Mouse (Mus musculus) hindlimb bud, embryonic 11.5 days (tissue): ENCODE results near the gene Cenps.
"Not testable (repeated sequence)": the region's sequence is repeated elsewhere in the genome, so short reads cannot be mapped to it uniquely, and the experiment has no call there.

Experiments used
- DNase-seq: peaks from one replicate; pipeline ENCODE4 v3.0.0-alpha.2; 2012; ENCODE audit warnings: low read depth, low spot score; ENCODE audit errors: extremely low spot score

Gene Cenps

GRCm38 (mm10) chr4:149125341-149126114, 11.9 kb downstream of the Cenps start:
- DNase-seq = no peak

DNA sequence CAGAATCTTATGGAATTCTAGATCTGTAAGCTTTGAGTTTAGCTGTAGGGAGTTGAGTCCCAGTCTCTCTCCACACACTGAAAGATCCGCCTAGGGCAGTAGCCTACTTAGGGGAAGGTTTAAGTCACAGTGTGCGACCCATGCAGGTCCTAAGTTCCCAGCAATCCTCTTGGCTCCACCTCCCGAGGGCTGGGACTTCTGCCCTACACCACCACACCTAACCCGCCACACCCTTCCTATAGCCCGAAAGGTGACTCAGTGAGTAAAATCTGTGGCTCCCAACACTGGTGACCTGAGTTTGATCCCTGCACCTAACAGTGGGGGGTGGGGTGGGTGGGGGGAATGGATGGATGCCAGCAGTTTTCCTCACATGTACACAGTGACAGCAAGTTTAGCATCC, 14.0 kb downstream of the Cenps start:
- no peak for DNase-seq

- DNase-seq = not testable (repeated sequence)
These were observed 17.4 kb downstream of the Cenps start for GRCm38 (mm10) chr4:149119978-149120562.

- peak; percentile 67 for DNase-seq
These were observed 33.4 kb downstream of the Cenps start, which contains the start of gene Dffa for GRCm38 (mm10) chr4:149103875-149104561. Gene Dffa (plus strand): TSS chr4:149104146.

DNA sequence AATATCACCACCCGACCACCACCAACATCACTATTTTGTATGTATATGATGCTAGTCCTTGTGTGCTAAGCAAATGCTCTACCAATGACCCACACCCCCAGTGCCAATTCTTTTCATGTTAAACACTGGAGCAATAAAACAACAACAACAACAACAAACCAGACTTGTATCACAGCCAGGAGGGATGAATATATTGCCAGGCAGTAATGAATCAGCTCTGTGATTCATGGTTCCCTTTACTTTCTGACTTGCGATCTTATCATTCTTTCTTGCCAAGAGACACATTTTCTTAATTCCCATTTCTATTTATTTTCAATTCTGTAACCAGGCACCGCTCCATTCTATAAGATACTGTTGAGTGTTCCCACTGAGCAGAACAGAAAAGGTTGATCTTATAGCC, 36.0 kb downstream of the Cenps start:
- no peak for DNase-seq

- DNase-seq = not testable (repeated sequence)
These were observed 37.0 kb downstream of the Cenps start for GRCm38 (mm10) chr4:149100449-149100848.

DNA sequence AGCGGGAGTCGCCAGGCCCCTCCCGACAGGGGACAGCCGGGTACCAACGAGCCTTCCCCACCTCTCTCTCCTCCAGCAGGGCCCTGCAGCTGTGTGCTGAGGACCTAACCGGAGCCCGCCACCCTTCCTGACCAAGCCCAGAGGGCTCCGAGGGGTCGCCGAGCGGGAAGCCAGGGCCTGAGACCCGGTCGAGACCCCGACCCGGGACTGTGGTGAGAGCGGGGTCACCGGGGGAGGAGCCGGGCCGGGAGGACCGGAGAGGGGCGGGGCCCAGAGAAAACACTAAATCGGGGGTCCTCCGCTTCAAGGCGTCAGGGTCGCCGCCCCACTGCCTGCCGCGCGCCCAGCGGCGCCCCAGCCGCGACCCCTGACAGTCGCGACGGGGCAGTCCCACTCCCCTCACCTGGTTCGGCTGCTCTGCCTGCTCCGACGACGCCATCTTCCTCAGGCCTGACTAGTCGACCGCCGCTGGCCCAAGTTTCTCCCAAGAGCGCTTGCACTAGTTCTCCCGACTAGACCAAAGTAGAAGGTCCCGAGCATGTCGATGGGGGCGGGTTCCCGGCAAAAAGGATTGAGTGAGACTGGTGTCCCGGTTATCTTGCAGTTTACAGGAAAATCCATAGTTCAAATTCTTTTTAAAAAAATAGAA, 37.9 kb downstream of the Cenps start, which contains the start of gene Pex14:
Pex14 (minus strand) TSS at position 508 of the 649 bp plus-strand sequence.
- DNase-seq = peak; percentile 52

GRCm38 (mm10) chr4:149098571-149098970, 38.9 kb downstream of the Cenps start:
- DNase-seq = no peak

DNA sequence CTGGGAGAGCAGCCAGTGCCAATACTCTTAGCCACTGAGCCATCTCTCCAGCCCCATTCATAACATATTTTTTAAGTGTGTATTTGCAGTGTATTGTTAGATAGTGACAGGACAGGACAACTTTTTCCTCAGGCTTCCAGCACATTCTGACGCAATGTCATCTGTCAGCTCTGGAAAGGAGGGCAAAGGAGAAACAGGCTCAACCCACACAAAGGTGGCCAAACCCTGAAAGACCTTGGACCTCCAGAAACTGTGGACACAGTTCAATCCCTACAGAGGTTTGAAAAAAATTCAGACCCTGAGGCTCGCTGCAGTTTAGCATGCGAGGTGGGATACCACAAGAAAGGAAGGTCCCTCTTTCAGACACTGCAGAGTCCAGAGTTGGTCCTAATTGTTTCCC, 39.5 kb downstream of the Cenps start:
- DNase-seq = no peak

GRCm38 (mm10) chr4:149091364-149091763, 46.1 kb downstream of the Cenps start:
- no peak for DNase-seq

DNA sequence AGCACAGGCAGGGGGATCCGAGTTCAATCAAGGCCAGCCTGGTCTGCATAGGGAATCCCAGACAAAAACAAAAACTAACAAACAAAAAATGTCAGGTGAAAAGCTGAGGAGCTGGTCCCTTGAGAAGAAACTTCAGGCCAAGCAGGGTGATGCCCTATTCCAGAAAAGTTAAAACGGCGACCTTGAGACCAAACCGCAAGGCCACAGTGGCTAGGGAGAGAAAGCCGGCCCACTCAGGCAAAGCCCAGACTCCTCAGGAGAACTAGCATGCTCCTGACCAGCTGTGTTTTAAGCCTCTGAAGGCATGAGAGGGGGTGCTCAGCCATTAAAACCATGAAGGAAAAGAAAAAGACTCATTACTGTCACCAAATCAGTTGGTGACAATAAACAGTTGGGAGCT, 52.0 kb downstream of the Cenps start:
- DNase-seq = no peak

- no peak for DNase-seq
These were observed 55.9 kb downstream of the Cenps start for GRCm38 (mm10) chr4:149081528-149081927.

- DNase-seq = no peak
These were observed 57.3 kb downstream of the Cenps start for GRCm38 (mm10) chr4:149080111-149080510.

DNA sequence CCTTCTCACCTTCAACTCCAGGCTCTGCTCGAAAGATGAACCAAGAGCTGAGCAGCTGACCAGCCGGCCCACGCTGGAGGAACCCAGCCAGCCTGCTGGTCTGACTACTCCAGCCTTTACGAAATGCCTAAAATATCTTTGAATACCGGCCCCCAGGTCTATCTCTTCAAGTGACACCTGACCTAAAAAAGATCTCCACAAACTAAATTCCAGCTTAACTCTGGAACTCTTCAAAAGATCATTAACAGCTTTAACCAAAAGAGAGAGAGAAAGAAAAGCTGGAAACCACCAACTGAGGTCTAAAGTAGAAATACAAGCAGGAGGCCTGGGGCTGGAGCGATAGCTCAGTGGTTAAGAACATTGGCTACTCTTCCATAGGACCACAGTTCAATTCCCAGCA, 57.8 kb downstream of the Cenps start:
- DNase-seq = no peak

- no peak for DNase-seq
These were observed 59.2 kb downstream of the Cenps start for GRCm38 (mm10) chr4:149078261-149078660.
